Mouse (Mus musculus): ENCODE data around the gene Sufu.

- TF ChIP-seq CTCF (IDR thresholded peaks at IDR 0.05) (no peak), EP300 (IDR thresholded peaks at IDR 0.05) (no peak)
Observed at GRCm38 (mm10) chr19:46447110-46447509, 50.4 kb downstream of the Sufu start.
